Mouse (Mus musculus): ENCODE measurements around the gene Usp2. TPM values are rescaled to one million over a fixed set of nuclear protein-coding genes. Genes with fewer than 3 reads are reported as not detected.

Gene Usp2
- total and polyA plus RNA-seq, 3 experiments = 3.2 to 20.1 (median 8.6) TPM

- Histone ChIP-seq H3K9me3 (replicated peaks) (no peaks in the 10 kb centered on the region), H3K27me3 (ENCODE audit: insufficient read depth, low read length) (peaks cover 26% of the 10 kb centered on the region), H3K36me3 (replicated peaks) (no peaks in the 10 kb centered on the region), H3K4me3 (ENCODE audit: low read depth, low read length) (no peak overlapping the region), H3K4me1 (ENCODE audit: insufficient read depth, low read depth, low read length) (peaks cover 10% of the 10 kb centered on the region)
- TF ChIP-seq POLR2AphosphoS5 (IDR thresholded peaks at IDR 0.05; ENCODE audit: insufficient replicate concordance, low read depth, low read length) (no peak), CTCF (IDR thresholded peaks at IDR 0.05; ENCODE audit: low read depth, low read length) (no peak)
- DNase-seq (ENCODE audit: low spot score) (no peak), ATAC-seq (ENCODE audit: extremely low read depth, insufficient number of reproducible peaks, low FRiP score, poor library complexity, severe bottlenecking) (no peak)
These were observed 18.1 kb upstream of the Usp2 start for GRCm38 (mm10) chr9:44048541-44049380.

- peaks cover 19% of the 10 kb centered on the region for H3K27me3 ChIP-seq (ENCODE audit: insufficient read depth, low read length)
- no peak for TF ChIP-seq GATA1 (IDR thresholded peaks at IDR 0.05; ENCODE audit: borderline replicate concordance, low read length)
- no peak for TF ChIP-seq POLR2AphosphoS5 (IDR thresholded peaks at IDR 0.05; ENCODE audit: insufficient replicate concordance, low read depth, low read length)
- no peak for TF ChIP-seq CTCF (IDR thresholded peaks at IDR 0.05; ENCODE audit: low read depth, low read length)
- TF ChIP-seq GATA2 (IDR thresholded peaks at IDR 0.05; ENCODE audit: borderline replicate concordance, low read depth, low read length) = no peak
- no peak for TF ChIP-seq TAL1 (conservative IDR thresholded peaks at IDR 0.05; ENCODE audit: low read depth, low read length)
These were observed 17.2 kb upstream of the Usp2 start for GRCm38 (mm10) chr9:44049381-44050165.

GRCm38 (mm10) chr9:44052855-44053254 lies 14.0 kb upstream of the Usp2 start:
- no peaks in the 10 kb centered on the region for H3K36me3 ChIP-seq (replicated peaks)
- ATAC-seq (ENCODE audit: extremely low read depth, insufficient number of reproducible peaks, low FRiP score, poor library complexity, severe bottlenecking) = no peak
- no peak overlapping the region for H3K4me3 ChIP-seq (ENCODE audit: low read depth, low read length)
- 0 out of 2 replicates have a peak, but pooled peaks cover 8% of the 10 kb centered on the region for H3K27me3 ChIP-seq (ENCODE audit: insufficient read depth, low read length)
- peaks cover 2% of the 10 kb centered on the region; the same call in 1 of the 2 replicates for H3K4me1 ChIP-seq (ENCODE audit: insufficient read depth, low read depth, low read length)
- no peak for TF ChIP-seq TAL1 (conservative IDR thresholded peaks at IDR 0.05; ENCODE audit: low read depth, low read length)
- TF ChIP-seq CTCF (IDR thresholded peaks at IDR 0.05; ENCODE audit: low read depth, low read length) = no peak
- TF ChIP-seq GATA1 (IDR thresholded peaks at IDR 0.05; ENCODE audit: borderline replicate concordance, low read length) = no peak
- TF ChIP-seq GATA2 (IDR thresholded peaks at IDR 0.05; ENCODE audit: borderline replicate concordance, low read depth, low read length) = no peak
- no peak for TF ChIP-seq POLR2AphosphoS5 (IDR thresholded peaks at IDR 0.05; ENCODE audit: insufficient replicate concordance, low read depth, low read length)
- no peak for DNase-seq (ENCODE audit: low spot score)
- no peaks in the 10 kb centered on the region for H3K9me3 ChIP-seq (replicated peaks)

More at GRCm38 (mm10) chr9:44049381-44050165, 17.2 kb upstream of the Usp2 start:
- Histone ChIP-seq H3K4me1 (ENCODE audit: insufficient read depth, low read depth, low read length) (peaks cover 6% of the 10 kb centered on the region), H3K9me3 (replicated peaks) (no peaks in the 10 kb centered on the region), H3K4me3 (ENCODE audit: low read depth, low read length) (no peak overlapping the region), H3K36me3 (replicated peaks) (no peaks in the 10 kb centered on the region)
- DNase-seq (ENCODE audit: low spot score) = no peak
- ATAC-seq (ENCODE audit: extremely low read depth, insufficient number of reproducible peaks, low FRiP score, poor library complexity, severe bottlenecking) = no peak

GRCm38 (mm10) chr9:44053936-44054335 lies 12.9 kb upstream of the Usp2 start:
- Histone ChIP-seq H3K36me3 (replicated peaks) (no peaks in the 10 kb centered on the region), H3K9me3 (replicated peaks) (no peaks in the 10 kb centered on the region), H3K27me3 (ENCODE audit: insufficient read depth, low read length) (peaks cover 7% of the 10 kb centered on the region; the same call in 1 of the 2 replicates), H3K4me3 (ENCODE audit: low read depth, low read length) (no peak overlapping the region), H3K4me1 (ENCODE audit: insufficient read depth, low read depth, low read length) (no peaks in the 10 kb centered on the region)
- TF ChIP-seq GATA2 (IDR thresholded peaks at IDR 0.05; ENCODE audit: borderline replicate concordance, low read depth, low read length) (no peak), POLR2AphosphoS5 (IDR thresholded peaks at IDR 0.05; ENCODE audit: insufficient replicate concordance, low read depth, low read length) (no peak), CTCF (IDR thresholded peaks at IDR 0.05; ENCODE audit: low read depth, low read length) (no peak), GATA1 (IDR thresholded peaks at IDR 0.05; ENCODE audit: borderline replicate concordance, low read length) (no peak), TAL1 (conservative IDR thresholded peaks at IDR 0.05; ENCODE audit: low read depth, low read length) (no peak)
- DNase-seq (ENCODE audit: low spot score) (no peak), ATAC-seq (ENCODE audit: extremely low read depth, insufficient number of reproducible peaks, low FRiP score, poor library complexity, severe bottlenecking) (no peak)

- ATAC-seq (ENCODE audit: extremely low read depth, insufficient number of reproducible peaks, low FRiP score, poor library complexity, severe bottlenecking) = no peak
These were observed 8.2 kb upstream of the Usp2 start for GRCm38 (mm10) chr9:44058606-44059005.

GRCm38 (mm10) chr9:44065177-44065576 lies 1.6 kb upstream of the Usp2 start:
- DNase-seq (ENCODE audit: low spot score) (no peak), ATAC-seq (ENCODE audit: extremely low read depth, insufficient number of reproducible peaks, low FRiP score, poor library complexity, severe bottlenecking) (no peak)
- Histone ChIP-seq H3K4me3 (ENCODE audit: low read depth, low read length) (no peak overlapping the region), H3K36me3 (replicated peaks) (no peaks in the 10 kb centered on the region), H3K27me3 (ENCODE audit: insufficient read depth, low read length) (peaks cover 5% of the 10 kb centered on the region; the same call in 1 of the 2 replicates), H3K9me3 (replicated peaks) (no peaks in the 10 kb centered on the region), H3K4me1 (ENCODE audit: insufficient read depth, low read depth, low read length) (peaks cover 24% of the 10 kb centered on the region)
- TF ChIP-seq TAL1 (conservative IDR thresholded peaks at IDR 0.05; ENCODE audit: low read depth, low read length) (no peak), GATA1 (IDR thresholded peaks at IDR 0.05; ENCODE audit: borderline replicate concordance, low read length) (no peak), GATA2 (IDR thresholded peaks at IDR 0.05; ENCODE audit: borderline replicate concordance, low read depth, low read length) (no peak)

More at GRCm38 (mm10) chr9:44058606-44059005, 8.2 kb upstream of the Usp2 start:
- H3K36me3 ChIP-seq (replicated peaks) = no peaks in the 10 kb centered on the region
- H3K4me1 ChIP-seq (ENCODE audit: insufficient read depth, low read depth, low read length) = no peaks in the 10 kb centered on the region
- H3K27me3 ChIP-seq (ENCODE audit: insufficient read depth, low read length) = peaks cover 7% of the 10 kb centered on the region; the same call in 1 of the 2 replicates
- no peak for TF ChIP-seq POLR2AphosphoS5 (IDR thresholded peaks at IDR 0.05; ENCODE audit: insufficient replicate concordance, low read depth, low read length)
- no peak for TF ChIP-seq CTCF (IDR thresholded peaks at IDR 0.05; ENCODE audit: low read depth, low read length)
- no peak for TF ChIP-seq TAL1 (conservative IDR thresholded peaks at IDR 0.05; ENCODE audit: low read depth, low read length)
- TF ChIP-seq GATA2 (IDR thresholded peaks at IDR 0.05; ENCODE audit: borderline replicate concordance, low read depth, low read length) = no peak
- no peak for TF ChIP-seq GATA1 (IDR thresholded peaks at IDR 0.05; ENCODE audit: borderline replicate concordance, low read length)
- H3K9me3 ChIP-seq (replicated peaks) = no peaks in the 10 kb centered on the region
- DNase-seq (ENCODE audit: low spot score) = no peak
- H3K4me3 ChIP-seq (ENCODE audit: low read depth, low read length) = no peak overlapping the region
